Mouse (Mus musculus): ENCODE measurements around the gene Mdfic. TPM values are rescaled to one million over a fixed set of nuclear protein-coding genes. Genes with fewer than 3 reads are reported as not detected.

Gene Mdfic
- polyA plus RNA-seq, 1 experiment = 6.0 TPM

DNA sequence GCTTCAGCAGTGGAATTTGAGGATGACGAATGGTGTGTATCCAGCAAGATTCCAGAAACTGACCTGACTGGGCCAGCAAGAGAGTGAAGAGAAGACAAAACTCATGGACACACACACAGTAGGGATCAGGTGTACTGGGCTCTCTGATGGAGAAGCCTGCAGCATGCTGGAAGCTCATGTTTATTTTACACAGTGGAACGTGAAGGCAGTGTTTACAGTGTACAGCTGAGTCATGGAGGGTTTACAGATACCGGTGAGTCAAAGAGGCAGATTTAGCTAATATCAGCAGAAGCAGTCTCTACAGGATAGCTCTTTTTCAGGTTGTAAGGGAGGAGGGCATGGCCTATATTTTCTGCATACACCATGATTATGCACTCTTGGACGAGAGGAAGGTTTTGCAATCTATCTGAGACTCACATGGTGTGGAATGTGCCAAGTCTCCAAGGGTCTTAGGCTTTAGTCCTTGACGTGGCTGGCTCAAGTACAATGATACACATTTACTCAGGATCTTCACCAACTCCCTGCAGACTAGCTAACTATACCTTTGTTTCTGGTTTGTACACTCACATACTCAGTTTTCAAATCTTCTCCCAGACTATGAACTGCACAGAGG, 18.0 kb downstream of the Mdfic start:
- H3K36me3 ChIP-seq (ENCODE audit: control insufficient read depth, insufficient read depth, low read length) = peaks cover 5% of the 10 kb centered on the region

GRCm38 (mm10) chr6:15739132-15739531, 18.7 kb downstream of the Mdfic start:
- DNase-seq (ENCODE audit: low read depth in 1 of 2, low spot score in 2 of 2) = no peak
- Histone ChIP-seq H3K27ac (ENCODE audit: insufficient read depth, low read length) (no peak overlapping the region), H3K36me3 (ENCODE audit: control insufficient read depth, insufficient read depth, low read length) (peaks cover 5% of the 10 kb centered on the region), H3K27me3 (ENCODE audit: control insufficient read depth, insufficient read depth, low read length) (no peaks in the 10 kb centered on the region), H3K4me3 (ENCODE audit: extremely low read depth, insufficient read depth, insufficient read length) (no peak overlapping the region), H3K4me1 (ENCODE audit: control insufficient read depth, insufficient read depth, insufficient read length) (no peaks in the 10 kb centered on the region; the same call in none of the 2 replicates)
- WGBS = 13% methylated on average over 3 of the region's 3 CpGs
- TF ChIP-seq CTCF (IDR thresholded peaks at IDR 0.05; ENCODE audit: extremely low read depth, insufficient read depth, insufficient read length, insufficient replicate concordance) = no peak
- TF ChIP-seq POLR2A (IDR thresholded peaks at IDR 0.05; ENCODE audit: low read depth, low read length) = no peak

More for the DNA sequence above, 18.0 kb downstream of the Mdfic start:
- Histone ChIP-seq H3K4me3 (ENCODE audit: extremely low read depth, insufficient read depth, insufficient read length) (no peak overlapping the region), H3K4me1 (ENCODE audit: control insufficient read depth, insufficient read depth, insufficient read length) (no peaks in the 10 kb centered on the region; the same call in 1 of the 2 replicates), H3K27ac (ENCODE audit: insufficient read depth, low read length) (no peak overlapping the region), H3K27me3 (ENCODE audit: control insufficient read depth, insufficient read depth, low read length) (no peaks in the 10 kb centered on the region)
- WGBS = 82% methylated on average over 5 of the region's 5 CpGs
- no peak for TF ChIP-seq POLR2A (IDR thresholded peaks at IDR 0.05; ENCODE audit: low read depth, low read length)
- DNase-seq (ENCODE audit: low read depth in 1 of 2, low spot score in 2 of 2) = no peak

GRCm38 (mm10) chr6:15742591-15743149, 22.2 kb downstream of the Mdfic start:
- WGBS = 93% methylated on average over 6 of the region's 6 CpGs
- TF ChIP-seq CTCF (IDR thresholded peaks at IDR 0.05; ENCODE audit: extremely low read depth, insufficient read depth, insufficient read length, insufficient replicate concordance) = no peak
- TF ChIP-seq POLR2A (IDR thresholded peaks at IDR 0.05; ENCODE audit: low read depth, low read length) = no peak
- Histone ChIP-seq H3K36me3 (ENCODE audit: control insufficient read depth, insufficient read depth, low read length) (peaks cover 5% of the 10 kb centered on the region), H3K27me3 (ENCODE audit: control insufficient read depth, insufficient read depth, low read length) (no peaks in the 10 kb centered on the region), H3K4me3 (ENCODE audit: extremely low read depth, insufficient read depth, insufficient read length) (no peak overlapping the region), H3K4me1 (ENCODE audit: control insufficient read depth, insufficient read depth, insufficient read length) (peaks cover 16% of the 10 kb centered on the region), H3K27ac (ENCODE audit: insufficient read depth, low read length) (no peak overlapping the region)
- DNase-seq (ENCODE audit: low read depth in 1 of 2, low spot score in 2 of 2) = no peak

- no peak for TF ChIP-seq POLR2A (IDR thresholded peaks at IDR 0.05; ENCODE audit: low read depth, low read length)
- no peak for TF ChIP-seq CTCF (IDR thresholded peaks at IDR 0.05; ENCODE audit: extremely low read depth, insufficient read depth, insufficient read length, insufficient replicate concordance)
- 83% methylated on average over 8 of the region's 8 CpGs for WGBS
- Histone ChIP-seq H3K4me3 (ENCODE audit: extremely low read depth, insufficient read depth, insufficient read length) (no peak overlapping the region), H3K36me3 (ENCODE audit: control insufficient read depth, insufficient read depth, low read length) (peaks cover 5% of the 10 kb centered on the region), H3K27ac (ENCODE audit: insufficient read depth, low read length) (peak overlapping the region; percentile 15; the same call in 1 of the 2 replicates), H3K27me3 (ENCODE audit: control insufficient read depth, insufficient read depth, low read length) (no peaks in the 10 kb centered on the region), H3K4me1 (ENCODE audit: control insufficient read depth, insufficient read depth, insufficient read length) (peaks cover 20% of the 10 kb centered on the region)
- no peak for DNase-seq (ENCODE audit: low read depth in 1 of 2, low spot score in 2 of 2)
These were observed 22.9 kb downstream of the Mdfic start for GRCm38 (mm10) chr6:15743291-15743792.

DNA sequence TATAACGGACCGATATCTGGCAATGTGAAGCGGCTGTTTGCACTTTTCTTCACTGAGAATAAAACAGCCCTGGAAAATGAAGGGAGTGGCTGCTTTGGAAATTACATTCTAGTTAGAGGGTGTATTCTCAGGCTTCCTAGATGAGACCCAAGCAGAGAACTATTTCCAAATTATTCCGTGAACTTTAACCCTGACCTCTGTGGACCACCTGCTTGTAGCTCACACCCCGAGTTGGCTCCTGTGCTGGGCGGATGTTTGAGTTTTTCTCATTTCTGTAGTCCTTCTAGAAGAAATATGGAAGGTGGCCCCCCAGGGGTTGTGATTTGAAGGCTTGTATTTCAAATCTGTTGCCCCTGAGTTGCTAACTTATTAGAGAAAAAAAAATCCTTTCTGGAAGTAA, 23.3 kb downstream of the Mdfic start:
- Histone ChIP-seq H3K27ac (ENCODE audit: insufficient read depth, low read length) (no peak overlapping the region), H3K4me3 (ENCODE audit: extremely low read depth, insufficient read depth, insufficient read length) (no peak overlapping the region), H3K4me1 (ENCODE audit: control insufficient read depth, insufficient read depth, insufficient read length) (peaks cover 22% of the 10 kb centered on the region), H3K27me3 (ENCODE audit: control insufficient read depth, insufficient read depth, low read length) (no peaks in the 10 kb centered on the region), H3K36me3 (ENCODE audit: control insufficient read depth, insufficient read depth, low read length) (peaks cover 5% of the 10 kb centered on the region)
- TF ChIP-seq POLR2A (IDR thresholded peaks at IDR 0.05; ENCODE audit: low read depth, low read length) (no peak), CTCF (IDR thresholded peaks at IDR 0.05; ENCODE audit: extremely low read depth, insufficient read depth, insufficient read length, insufficient replicate concordance) (no peak)
- DNase-seq (ENCODE audit: low read depth in 1 of 2, low spot score in 2 of 2) = no peak
- 89% methylated on average over 6 of the region's 6 CpGs for WGBS

DNA sequence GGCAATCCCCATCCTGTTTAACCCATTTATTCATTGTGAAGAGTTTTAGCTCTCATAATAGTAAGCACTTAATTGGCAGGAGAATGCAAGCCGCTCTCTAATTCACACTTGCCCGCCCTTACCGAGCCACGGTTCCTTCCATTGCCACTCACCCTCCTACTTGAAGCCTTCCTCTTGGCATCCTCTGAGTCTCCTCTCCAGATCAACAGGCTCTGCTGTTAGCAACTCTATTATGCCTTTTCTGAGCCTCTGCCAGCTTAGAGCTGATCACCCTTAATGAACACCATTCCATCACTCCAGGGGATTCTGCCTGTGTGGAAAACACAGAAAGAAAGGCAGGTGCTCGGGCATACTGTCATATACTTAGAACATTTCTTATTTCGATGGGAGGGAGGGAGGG, 24.9 kb downstream of the Mdfic start:
- Histone ChIP-seq H3K4me3 (ENCODE audit: extremely low read depth, insufficient read depth, insufficient read length) (no peak overlapping the region), H3K27ac (ENCODE audit: insufficient read depth, low read length) (peak overlapping the region; percentile 61), H3K4me1 (ENCODE audit: control insufficient read depth, insufficient read depth, insufficient read length) (peaks cover 29% of the 10 kb centered on the region), H3K36me3 (ENCODE audit: control insufficient read depth, insufficient read depth, low read length) (peaks cover 5% of the 10 kb centered on the region), H3K27me3 (ENCODE audit: control insufficient read depth, insufficient read depth, low read length) (no peaks in the 10 kb centered on the region)
- DNase-seq (ENCODE audit: low read depth in 1 of 2, low spot score in 2 of 2) = no peak
- no peak for TF ChIP-seq POLR2A (IDR thresholded peaks at IDR 0.05; ENCODE audit: low read depth, low read length)
- no peak for TF ChIP-seq CTCF (IDR thresholded peaks at IDR 0.05; ENCODE audit: extremely low read depth, insufficient read depth, insufficient read length, insufficient replicate concordance)
- WGBS = 52% methylated on average over 6 of the region's 6 CpGs

GRCm38 (mm10) chr6:15745891-15746290, 25.4 kb downstream of the Mdfic start:
- Histone ChIP-seq H3K36me3 (ENCODE audit: control insufficient read depth, insufficient read depth, low read length) (peaks cover 5% of the 10 kb centered on the region), H3K27ac (ENCODE audit: insufficient read depth, low read length) (peak overlapping the region; percentile 53; the same call in 1 of the 2 replicates), H3K4me3 (ENCODE audit: extremely low read depth, insufficient read depth, insufficient read length) (no peak overlapping the region), H3K27me3 (ENCODE audit: control insufficient read depth, insufficient read depth, low read length) (no peaks in the 10 kb centered on the region), H3K4me1 (ENCODE audit: control insufficient read depth, insufficient read depth, insufficient read length) (peaks cover 31% of the 10 kb centered on the region)
- DNase-seq (ENCODE audit: low read depth in 1 of 2, low spot score in 2 of 2) = peak; percentile 45 to 59
- TF ChIP-seq POLR2A (IDR thresholded peaks at IDR 0.05; ENCODE audit: low read depth, low read length) (no peak; the same call in 1 of the 2 replicates), CTCF (IDR thresholded peaks at IDR 0.05; ENCODE audit: extremely low read depth, insufficient read depth, insufficient read length, insufficient replicate concordance) (no peak)
- WGBS = 37% methylated on average over 5 of the region's 5 CpGs
